In the genomic region with DNA sequence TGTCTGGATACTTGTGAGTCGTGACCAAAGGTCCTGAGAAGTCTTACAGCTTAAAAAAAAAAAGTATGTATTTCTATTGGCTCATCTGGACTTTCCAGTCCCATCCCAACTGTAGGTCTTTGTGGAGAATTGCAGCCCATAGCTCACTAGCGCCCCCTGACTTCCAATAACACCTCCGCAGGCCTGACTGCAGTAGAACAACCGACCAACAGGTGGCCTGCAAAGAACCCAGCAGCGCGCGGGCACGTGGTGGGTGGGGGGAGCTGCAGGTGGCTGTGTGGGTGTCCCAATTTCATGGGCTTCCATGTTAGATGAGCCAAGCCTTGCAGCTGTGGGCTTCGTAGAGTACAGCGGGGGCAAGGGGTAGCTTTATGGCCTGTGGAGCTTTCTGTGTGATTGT, we compare ENCODE assay signal across 8 mouse cellular contexts.
A peak's percentile ranks its signal among the peaks of the same experiment; 100 is the strongest.
DNase-seq lines count a peak whose midpoint lies in the region; ATAC-seq lines count a peak whose summit lies in the region.

No protein-coding gene starts in this region.

- no peaks in the 10 kb centered on the region for H3K9me3 ChIP-seq in midbrain, embryonic 14.5 days (ENCODE audit: control insufficient read depth, low read length)
- no peaks in the 10 kb centered on the region for H3K9me3 ChIP-seq in midbrain, embryonic 15.5 days
- H3K9me3 ChIP-seq in kidney, embryonic 14.5 days (ENCODE audit: control insufficient read depth, low read length) = no peaks in the 10 kb centered on the region
- no peaks in the 10 kb centered on the region for H3K9me3 ChIP-seq in liver, embryonic 13.5 days (replicated peaks)

- no peak overlapping the region for H3K4me3 ChIP-seq in midbrain, embryonic 14.5 days (replicated peaks; ENCODE audit: low read depth, low read length)
- no peak overlapping the region for H3K4me3 ChIP-seq in midbrain, embryonic 15.5 days
- no peak overlapping the region for H3K4me3 ChIP-seq in kidney, embryonic 14.5 days (ENCODE audit: low read length)
- no peak overlapping the region for H3K4me3 ChIP-seq in liver, embryonic 13.5 days (replicated peaks)

- no peak overlapping the region for H3K4me2 ChIP-seq in midbrain, embryonic 14.5 days (ENCODE audit: low read length)
- H3K4me2 ChIP-seq in midbrain, embryonic 15.5 days = no peak overlapping the region
- no peak overlapping the region for H3K4me2 ChIP-seq in kidney, embryonic 14.5 days (replicated peaks; ENCODE audit: low read depth, low read length)
- H3K4me2 ChIP-seq in liver, embryonic 13.5 days = no peak overlapping the region

- H3K27ac ChIP-seq in midbrain, embryonic 14.5 days (replicated peaks; ENCODE audit: low read depth, low read length) = no peak overlapping the region
- no peak overlapping the region for H3K27ac ChIP-seq in midbrain, embryonic 15.5 days
- no peak overlapping the region for H3K27ac ChIP-seq in kidney, embryonic 14.5 days (ENCODE audit: low read depth, low read length)
- H3K27ac ChIP-seq in liver, embryonic 13.5 days = no peak overlapping the region

- H3K36me3 ChIP-seq in midbrain, embryonic 14.5 days (ENCODE audit: control insufficient read depth, insufficient read depth, low read length) = no peaks in the 10 kb centered on the region
- H3K36me3 ChIP-seq in midbrain, embryonic 15.5 days (replicated peaks) = no peaks in the 10 kb centered on the region
- no peaks in the 10 kb centered on the region for H3K36me3 ChIP-seq in kidney, embryonic 14.5 days (ENCODE audit: control insufficient read depth, insufficient read depth, low read length)
- no peaks in the 10 kb centered on the region for H3K36me3 ChIP-seq in liver, embryonic 13.5 days

- no peak overlapping the region for H3K9ac ChIP-seq in midbrain, embryonic 14.5 days (replicated peaks; ENCODE audit: low read length)
- no peak overlapping the region for H3K9ac ChIP-seq in midbrain, embryonic 15.5 days
- no peak overlapping the region for H3K9ac ChIP-seq in kidney, embryonic 14.5 days (ENCODE audit: low read depth, low read length)
- no peak overlapping the region for H3K9ac ChIP-seq in liver, embryonic 13.5 days

- peak; percentile 46 for DNase-seq in midbrain, embryonic 14.5 days
- DNase-seq in adrenal gland, postnatal 14 days = peak; percentile 86
- DNase-seq in frontal cortex, adult 2 months (ENCODE audit: extremely low spot score in 1 of 2, low spot score in 1 of 2) = peak; percentile 19 to 62
- DNase-seq in liver, embryonic 13.5 days = peak; percentile 35
- peak; percentile 83 for DNase-seq in retina, postnatal 1 day
- peak; percentile 93 to 94 for DNase-seq in thymus, postnatal 36 days

- H3K27me3 ChIP-seq in midbrain, embryonic 14.5 days (ENCODE audit: control insufficient read depth, insufficient read depth, low read length) = no peaks in the 10 kb centered on the region
- no peaks in the 10 kb centered on the region for H3K27me3 ChIP-seq in midbrain, embryonic 15.5 days (replicated peaks)
- peaks cover 4% of the 10 kb centered on the region; the same call in 1 of the 2 replicates for H3K27me3 ChIP-seq in kidney, embryonic 14.5 days (ENCODE audit: control insufficient read depth, insufficient read depth, low read length)
- no peaks in the 10 kb centered on the region for H3K27me3 ChIP-seq in liver, embryonic 13.5 days

- no peaks in the 10 kb centered on the region for H3K4me1 ChIP-seq in midbrain, embryonic 14.5 days (ENCODE audit: control insufficient read depth, insufficient read depth, low read length)
- H3K4me1 ChIP-seq in midbrain, embryonic 15.5 days = no peaks in the 10 kb centered on the region
- H3K4me1 ChIP-seq in kidney, embryonic 14.5 days (ENCODE audit: control insufficient read depth, insufficient read depth, low read length) = 0 out of 2 replicates have a peak, but pooled peaks cover 3% of the 10 kb centered on the region
- H3K4me1 ChIP-seq in liver, embryonic 13.5 days (replicated peaks) = peaks cover 7% of the 10 kb centered on the region

- no peak for ATAC-seq in midbrain, embryonic 14.5 days (ENCODE audit: low FRiP score, low TSS enrichment)
- ATAC-seq in midbrain, embryonic 15.5 days (replicated peaks) = no peak
- ATAC-seq in kidney, embryonic 14.5 days (ENCODE audit: low FRiP score, low TSS enrichment) = peak; percentile 72
- ATAC-seq in liver, embryonic 13.5 days (ENCODE audit: low read depth) = no peak

- 15% methylated on average over 10 of the region's 10 CpGs for WGBS in midbrain, embryonic 14.5 days
- 15% methylated on average over 10 of the region's 10 CpGs for WGBS in midbrain, embryonic 15.5 days
- WGBS in kidney, embryonic 14.5 days = 9% methylated on average over 10 of the region's 10 CpGs
- whole genome bisulfite sequencing in liver, embryonic 13.5 days (ENCODE audit: insufficient replicate concordance) = 12% methylated on average over 10 of the region's 10 CpGs

Comparison
In these comparisons a context has a peak if more than half of its experiments do, and no peak if none do; other contexts are left out.
1. DNase-seq: peak in every context shown above with its lines; median percentile 94 in thymus, postnatal 36 days; 86 in adrenal gland, postnatal 14 days; 83 in retina, postnatal 1 day; 46 in midbrain, embryonic 14.5 days; 40 in frontal cortex, adult 2 months; 35 in liver, embryonic 13.5 days.